8 mouse cellular contexts compared by ENCODE assay signal in genomic region chr4:40844251-40844721, GRCm38 (mm10). TPM values are rescaled to one million over a fixed set of nuclear protein-coding genes. Genes with fewer than 3 reads are reported as not detected.
DNase-seq lines count a peak whose midpoint lies in the region; ATAC-seq and TF ChIP-seq lines count a peak whose summit lies in the region.

No protein-coding gene starts in this region.

- intact Hi-C loops in left cerebral cortex, postnatal 14 days (cut with DNase I) = no loop called here
- intact Hi-C loops in left cerebral cortex, postnatal 25 days (cut with DNase I) = no loop called here

- no peaks in the 10 kb centered on the region for H3K27me3 ChIP-seq in heart, embryonic 11.5 days (ENCODE audit: control insufficient read depth, insufficient read depth, low read length)
- H3K27me3 ChIP-seq in midbrain, embryonic 12.5 days = no peaks in the 10 kb centered on the region

- H3K4me3 ChIP-seq in bone marrow macrophage, adult 2 months (ENCODE audit: insufficient read depth, low read length) = no peak overlapping the region
- no peak overlapping the region for H3K4me3 ChIP-seq in heart, embryonic 11.5 days (ENCODE audit: low read depth, low read length)
- no peak overlapping the region for H3K4me3 ChIP-seq in midbrain, embryonic 12.5 days

- peak; percentile 24 to 39 for DNase-seq in left cerebral cortex, postnatal 14 days (ENCODE audit: low spot score in 2 of 2)
- DNase-seq in left cerebral cortex, postnatal 25 days (ENCODE audit: low spot score in 2 of 2) = no peak
- DNase-seq in kidney, postnatal 36 days = peak; percentile 30 to 47
- peak; percentile 29 to 49 for DNase-seq in thymus, postnatal 10 days (ENCODE audit: low spot score in 2 of 2)
- no peak for DNase-seq in frontal cortex, adult 2 months (ENCODE audit: extremely low spot score in 1 of 2, low spot score in 1 of 2)

- H3K9me3 ChIP-seq in heart, embryonic 11.5 days (replicated peaks; ENCODE audit: control insufficient read depth, low read length) = no peaks in the 10 kb centered on the region
- no peaks in the 10 kb centered on the region for H3K9me3 ChIP-seq in midbrain, embryonic 12.5 days

- H3K36me3 ChIP-seq in heart, embryonic 11.5 days (ENCODE audit: control insufficient read depth, insufficient read depth, low read length) = no peaks in the 10 kb centered on the region
- H3K36me3 ChIP-seq in midbrain, embryonic 12.5 days = no peaks in the 10 kb centered on the region

- H3K4me1 ChIP-seq in bone marrow macrophage, adult 2 months (ENCODE audit: control insufficient read depth, insufficient read depth, low read length) = peaks cover 77% of the 10 kb centered on the region
- peaks cover 83% of the 10 kb centered on the region for H3K4me1 ChIP-seq in heart, embryonic 11.5 days (ENCODE audit: control insufficient read depth, insufficient read depth, low read length)
- H3K4me1 ChIP-seq in midbrain, embryonic 12.5 days = peaks cover 18% of the 10 kb centered on the region

- H3K9ac ChIP-seq in heart, embryonic 11.5 days (ENCODE audit: low read depth, low read length) = peak overlapping the region; percentile 6; the same call in 1 of the 2 replicates
- H3K9ac ChIP-seq in midbrain, embryonic 12.5 days (replicated peaks) = no peak overlapping the region

- TF ChIP-seq CTCF in bone marrow macrophage, adult 2 months (IDR thresholded peaks at IDR 0.05; ENCODE audit: low read depth, low read length) = no peak

- H3K27ac ChIP-seq in bone marrow macrophage, adult 2 months (ENCODE audit: insufficient read depth, low read depth, low read length) = peak overlapping the region; percentile 77
- H3K27ac ChIP-seq in heart, embryonic 11.5 days (ENCODE audit: low read depth, low read length) = peak overlapping the region; percentile 72
- peak overlapping the region; percentile 35; the same call in 1 of the 2 replicates for H3K27ac ChIP-seq in midbrain, embryonic 12.5 days (replicated peaks)

- TF ChIP-seq POLR2A in bone marrow macrophage, adult 2 months (IDR thresholded peaks at IDR 0.05; ENCODE audit: borderline replicate concordance, low read depth, low read length) = no peak

- peak; percentile 43 for ATAC-seq in heart, embryonic 11.5 days (replicated peaks; ENCODE audit: insufficient number of reproducible peaks, low FRiP score, low TSS enrichment)
- ATAC-seq in midbrain, embryonic 12.5 days (ENCODE audit: low FRiP score, low read depth) = no peak

- no peak overlapping the region for H3K4me2 ChIP-seq in heart, embryonic 11.5 days
- no peak overlapping the region for H3K4me2 ChIP-seq in midbrain, embryonic 12.5 days (replicated peaks)

- 8% methylated on average over 5 of the region's 5 CpGs for WGBS in heart, embryonic 11.5 days (ENCODE audit: insufficient replicate concordance)
- WGBS in midbrain, embryonic 12.5 days = 11% methylated on average over 5 of the region's 5 CpGs

RNA-seq across cellular contexts. Expression of gene B4galt1, which starts 9.5 kb away (rescaled TPM):
- total RNA-seq in left cerebral cortex, postnatal 14 days (2021) = 1 to 10 TPM; 6.5 to 9.0 TPM
- total RNA-seq in left cerebral cortex, postnatal 25 days (2021) = 1 to 10 TPM; 5.2 to 6.5 TPM
- polyA plus RNA-seq in bone marrow macrophage, adult 2 months (2012; ENCODE audit: insufficient read depth, insufficient read length, missing spikeins) = 75.9 and 77.7 TPM in 2 replicates
- 43.9 and 50.2 TPM in 2 replicates for polyA plus RNA-seq in heart, embryonic 11.5 days (2014; fragmentation: Nextera tagmentation; extraction: Ambion mirVana)
- polyA plus RNA-seq in midbrain, embryonic 12.5 days (2016; fragmentation: Nextera tagmentation; extraction: Ambion mirVana) = 14.8 and 15.2 TPM in 2 replicates
- polyA plus RNA-seq in frontal cortex, adult 2 months (2012; rRNA removed) = 4.7 and 5.2 TPM in 2 replicates

Comparison
In these comparisons a context has a peak if more than half of its experiments do, and no peak if none do; other contexts are left out.
1. DNase-seq: peak in left cerebral cortex, postnatal 14 days (2 of 2), kidney, postnatal 36 days (2 of 2) and thymus, postnatal 10 days (2 of 2); none in left cerebral cortex, postnatal 25 days (0 of 2) and frontal cortex, adult 2 months (0 of 2).
2. Peak in every context shown above with its lines, with median percentiles within 50 percentile points of each other: H3K27ac ChIP-seq.